Mouse (Mus musculus): Measurements from ENCODE around the gene Slc22a16.

The Slc22a16 gene

DNA sequence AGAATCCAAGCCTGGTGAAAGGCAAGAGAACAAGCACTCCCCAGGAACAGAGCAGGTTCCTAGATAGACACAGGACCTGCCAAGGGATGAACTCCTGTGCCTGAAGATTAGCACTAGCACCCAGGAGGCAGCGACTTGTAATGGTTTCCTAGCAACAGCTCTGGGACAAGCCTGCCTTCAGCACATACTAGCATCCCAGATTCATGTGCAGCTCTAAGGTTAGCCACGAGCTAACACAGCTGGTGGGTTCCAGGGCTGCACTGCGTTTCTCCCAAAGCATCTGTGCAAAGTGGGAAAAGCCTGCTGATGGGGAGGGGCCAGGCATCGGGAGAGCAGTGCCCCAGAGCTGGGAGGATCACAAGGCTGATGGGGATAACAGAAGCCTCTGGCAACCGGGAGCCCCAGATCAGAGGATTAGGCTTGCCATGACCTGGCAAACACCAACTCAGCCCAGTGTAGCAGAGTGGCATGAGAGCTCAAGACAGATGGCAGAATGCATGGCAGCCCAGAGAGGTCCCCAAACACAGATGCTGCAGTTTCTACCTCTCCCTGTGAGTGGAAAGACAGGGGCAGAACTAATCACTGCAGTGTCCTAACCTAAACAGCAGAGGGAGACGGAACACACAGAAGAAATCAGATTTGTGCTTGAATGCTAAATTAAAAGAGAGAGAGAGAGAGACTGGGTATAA lies 34.7 kb downstream of the Slc22a16 start:
- DNase-seq (ENCODE audit: low read depth): peak; percentile 37

DNA sequence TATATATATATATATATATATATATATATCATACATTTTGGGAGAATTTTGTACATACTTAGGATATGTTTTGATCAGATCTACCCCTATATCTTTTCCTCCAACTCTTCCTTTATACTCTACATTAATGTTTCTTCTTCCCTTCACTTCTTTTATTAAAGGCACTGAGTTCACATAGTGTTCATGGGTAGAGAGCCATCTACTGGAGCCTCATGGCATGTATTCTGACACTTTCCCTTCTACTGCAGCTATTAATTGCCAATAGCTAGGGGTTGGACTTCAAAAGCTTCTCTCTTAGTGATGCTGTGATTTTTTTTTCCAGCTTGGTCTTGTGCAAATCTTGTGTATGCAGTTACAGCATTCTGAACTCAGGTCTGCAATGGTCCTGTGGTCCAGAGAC lies 47.8 kb downstream of the Slc22a16 start:
- DNase-seq (ENCODE audit: low read depth): no peak

- no peak for DNase-seq (ENCODE audit: low read depth)
Measured at GRCm38 (mm10) chr10:40619760-40620159, 49.6 kb downstream of the Slc22a16 start.

DNA sequence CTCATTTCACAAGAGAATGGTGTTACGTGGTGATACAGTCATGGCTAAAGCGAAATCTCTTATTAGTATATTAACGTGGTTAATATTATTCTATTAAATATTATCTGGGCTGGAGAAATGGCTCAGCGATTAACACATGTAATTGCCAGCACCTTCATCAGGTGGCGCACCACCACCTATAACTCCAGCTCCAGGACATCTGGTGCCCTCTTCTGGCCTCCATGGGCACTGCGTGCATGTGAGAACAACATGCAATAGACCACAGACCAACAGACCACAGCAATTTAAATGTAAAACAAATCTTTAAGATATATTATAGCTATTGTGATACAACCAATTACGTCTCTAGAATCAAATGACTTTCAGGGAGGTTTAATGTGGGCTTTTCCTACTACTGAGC lies 59.0 kb downstream of the Slc22a16 start:
- DNase-seq (ENCODE audit: low read depth): peak; percentile 69

- DNase-seq (ENCODE audit: low read depth): peak; percentile 37
Measured at GRCm38 (mm10) chr10:40629656-40630311, 59.6 kb downstream of the Slc22a16 start, which contains the start of gene Ddo. Gene Ddo, plus strand, starts transcription at chr10:40630011.

DNA sequence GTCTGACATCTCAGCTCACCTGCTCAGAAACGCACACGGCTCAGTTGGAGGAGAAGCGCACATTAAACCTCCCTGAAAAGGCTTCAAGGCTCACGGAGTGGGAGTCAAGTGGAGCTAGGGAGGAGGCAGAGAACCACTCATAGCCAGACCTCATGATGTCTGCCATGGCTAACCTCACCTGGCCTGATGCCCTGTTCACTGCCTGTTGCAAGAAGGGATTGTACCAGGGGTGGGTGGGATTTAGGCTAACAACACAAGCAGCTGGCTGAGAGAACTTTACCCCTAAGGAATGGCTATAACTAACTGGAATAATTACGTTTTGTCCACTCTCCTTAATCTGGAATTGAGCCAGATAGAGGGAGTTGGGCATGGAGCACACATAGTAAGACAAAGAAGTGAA lies 60.3 kb downstream of the Slc22a16 start:
- DNase-seq (ENCODE audit: low read depth): peak; percentile 25

DNA sequence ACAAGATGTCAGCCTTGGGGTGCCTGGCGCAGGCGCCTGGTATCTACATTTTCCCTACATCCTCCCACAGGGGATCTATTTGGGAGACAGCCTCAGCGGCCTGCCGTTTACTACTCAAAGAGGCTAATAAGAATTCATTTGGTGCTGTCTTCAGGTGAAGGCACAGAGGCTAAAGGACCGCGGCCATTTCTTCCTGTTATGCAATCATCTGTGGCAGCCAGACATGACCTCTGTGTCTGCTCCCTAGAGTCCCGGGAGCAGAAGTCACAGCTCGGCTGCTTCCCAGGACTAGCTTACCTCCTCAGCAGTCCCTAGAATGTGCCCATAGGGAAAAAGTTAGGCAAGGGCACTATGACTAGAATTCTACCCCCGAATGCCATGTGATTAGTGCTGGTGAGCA lies 60.8 kb downstream of the Slc22a16 start:
- no peak for DNase-seq (ENCODE audit: low read depth)

GRCm38 (mm10) chr10:40632087-40632486 lies 62.0 kb downstream of the Slc22a16 start:
- no peak for DNase-seq (ENCODE audit: low read depth)

DNA sequence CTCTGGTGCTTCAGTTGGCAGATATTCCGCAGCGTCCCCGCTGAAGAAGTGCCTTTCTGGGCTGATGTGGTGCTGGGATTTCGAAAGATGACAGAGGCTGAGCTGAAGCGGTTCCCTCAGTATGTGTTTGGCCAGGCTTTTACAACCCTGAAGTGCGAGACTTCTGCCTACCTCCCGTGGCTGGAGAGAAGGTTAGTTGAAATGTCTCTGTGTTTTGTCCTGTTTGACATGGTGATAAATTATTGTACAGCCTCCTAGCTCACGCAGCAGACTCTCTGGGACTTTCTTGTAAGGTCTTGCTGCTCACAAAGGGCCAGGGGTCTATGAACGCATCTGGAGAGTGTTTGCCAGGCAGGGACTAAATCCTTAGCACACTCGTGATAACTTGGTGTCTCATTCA lies 67.2 kb downstream of the Slc22a16 start:
- no peak for DNase-seq (ENCODE audit: low read depth)

GRCm38 (mm10) chr10:40638276-40638675 lies 68.1 kb downstream of the Slc22a16 start:
- DNase-seq (ENCODE audit: low read depth): peak; percentile 21

DNA sequence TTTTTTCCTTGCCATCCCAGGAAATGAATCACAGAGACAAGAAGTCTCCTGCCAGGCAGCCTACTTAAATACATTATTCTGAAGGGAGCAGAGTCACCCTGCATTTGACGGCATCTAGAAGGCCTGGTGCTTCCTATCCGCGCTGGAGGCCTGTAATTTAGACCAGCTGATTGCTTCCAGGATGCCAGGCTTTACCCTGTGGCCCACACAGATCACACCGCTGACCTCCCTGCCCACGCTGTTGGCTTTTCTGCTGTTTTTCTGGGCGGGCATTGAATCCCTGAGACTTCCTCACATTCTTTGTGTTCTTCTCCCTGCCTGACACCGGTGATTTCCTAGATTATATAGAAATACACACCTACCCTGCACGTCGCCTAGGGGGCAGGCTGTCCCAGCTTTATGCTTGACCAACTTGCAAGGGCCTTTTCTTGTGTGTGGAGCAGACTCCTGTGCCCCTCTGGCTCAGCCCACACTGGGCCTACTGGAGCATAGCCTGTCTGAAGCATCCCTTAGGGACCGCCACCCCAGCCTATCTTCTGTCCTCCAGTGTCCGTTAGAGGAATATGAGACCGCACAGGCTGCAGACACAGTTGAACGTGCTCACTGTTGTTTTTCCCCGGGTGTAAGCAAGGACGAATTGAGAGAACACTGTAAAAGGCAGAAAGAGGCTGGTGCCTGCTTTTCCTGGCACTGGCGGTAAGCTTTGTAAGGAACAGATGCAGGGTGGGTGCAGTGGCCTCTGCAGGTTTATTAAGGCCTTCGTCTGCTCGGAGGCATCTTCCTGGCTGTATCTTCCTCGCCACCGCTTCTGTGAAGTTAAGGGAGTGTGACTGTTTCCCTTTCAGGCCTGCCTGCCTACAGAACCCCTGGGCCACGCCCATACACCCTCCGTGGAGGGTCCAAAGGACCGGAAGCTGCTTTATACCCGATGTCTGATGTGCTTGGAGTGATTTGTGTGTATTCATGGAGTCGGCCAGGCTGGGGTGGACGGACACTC lies 69.0 kb downstream of the Slc22a16 start:
- peak; percentile 31 for DNase-seq (ENCODE audit: low read depth)

DNA sequence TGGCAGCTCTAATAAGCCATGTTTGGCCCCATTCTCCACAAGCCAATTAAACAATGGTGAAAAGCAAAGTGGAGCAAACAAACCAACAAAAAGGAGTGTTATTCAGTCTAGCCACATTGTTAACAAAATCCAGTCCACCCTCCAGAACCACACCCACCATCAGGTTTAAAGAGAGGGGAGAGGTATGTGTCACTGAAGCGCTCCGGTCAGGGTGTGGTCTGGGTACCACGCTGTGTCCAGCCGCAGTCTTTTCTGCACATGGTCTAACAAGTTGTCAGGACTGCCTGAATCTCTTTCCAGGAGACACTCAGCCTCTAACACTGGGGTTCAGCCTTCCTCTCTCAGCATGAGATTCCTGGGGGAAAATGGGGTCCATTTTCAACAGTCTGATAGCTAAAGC lies 70.3 kb downstream of the Slc22a16 start:
- DNase-seq (ENCODE audit: low read depth): no peak

- no peak for DNase-seq (ENCODE audit: low read depth)
Measured at GRCm38 (mm10) chr10:40641901-40642300, 71.8 kb downstream of the Slc22a16 start.

DNA sequence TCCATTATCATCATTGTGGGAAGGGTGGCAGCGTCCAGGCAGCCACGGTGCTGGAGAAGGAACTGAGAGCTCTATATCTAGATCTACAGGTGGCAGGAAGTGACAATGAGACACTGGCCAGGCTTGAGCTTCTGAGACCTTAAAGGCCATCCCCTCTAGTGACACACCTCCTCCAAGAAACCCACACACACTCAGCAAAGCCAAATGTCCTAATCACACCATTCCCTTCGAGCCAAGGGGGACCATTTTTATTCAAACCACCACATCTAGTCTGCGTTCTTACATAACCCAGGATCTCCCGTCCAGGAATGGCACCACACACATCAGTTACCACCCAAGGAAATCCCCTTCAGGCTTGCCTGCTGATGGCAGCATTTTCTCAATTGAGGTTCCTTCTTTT lies 73.0 kb downstream of the Slc22a16 start:
- DNase-seq (ENCODE audit: low read depth): no peak

GRCm38 (mm10) chr10:40644456-40644855 lies 74.3 kb downstream of the Slc22a16 start:
- DNase-seq (ENCODE audit: low read depth): no peak

- DNase-seq (ENCODE audit: low read depth): no peak
Measured at GRCm38 (mm10) chr10:40645346-40645745, 75.2 kb downstream of the Slc22a16 start.

DNA sequence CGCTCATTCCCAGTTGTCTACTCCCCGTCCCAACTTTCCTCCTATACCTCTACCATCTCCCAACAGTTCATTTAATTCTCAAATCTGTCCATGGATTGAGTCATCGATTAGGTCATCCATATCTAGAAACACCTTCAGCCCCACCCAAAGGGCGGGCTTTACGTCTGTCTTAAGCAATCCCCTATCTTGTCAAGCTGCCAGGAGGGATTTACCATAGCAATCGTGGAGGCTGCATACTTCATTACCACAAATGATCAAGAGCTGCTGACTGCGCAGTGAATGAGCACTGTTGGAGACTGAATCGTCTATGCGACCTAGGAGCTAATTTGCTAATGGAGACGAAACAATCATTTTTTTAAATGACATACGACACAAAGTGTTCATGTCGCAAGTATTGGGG lies 78.6 kb downstream of the Slc22a16 start:
- peak; percentile 52 for DNase-seq (ENCODE audit: low read depth)

DNA sequence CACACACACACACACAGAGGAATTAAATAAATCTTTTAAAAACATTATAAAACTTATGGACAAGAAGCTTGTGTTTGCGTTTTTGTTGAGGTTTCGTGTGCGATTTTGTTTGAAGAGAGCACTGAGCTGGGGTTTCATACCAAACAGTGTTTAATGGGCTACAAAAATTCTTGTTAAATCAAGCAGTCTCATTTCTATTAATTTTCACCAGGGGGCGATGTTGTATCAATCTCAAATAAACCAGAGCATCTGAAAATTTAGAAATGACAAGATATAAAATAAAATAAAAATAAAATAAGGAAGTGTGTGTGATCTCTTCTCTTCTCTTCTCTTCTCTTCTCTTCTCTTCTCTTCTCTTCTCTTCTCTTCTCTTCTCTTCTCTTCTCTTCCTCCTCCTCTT lies 79.5 kb downstream of the Slc22a16 start:
- DNase-seq (ENCODE audit: low read depth): peak; percentile 78

GRCm38 (mm10) chr10:40651676-40652075 lies 81.5 kb downstream of the Slc22a16 start:
- no peak for DNase-seq (ENCODE audit: low read depth)
